Mouse (Mus musculus) spleen, postnatal 36 days (tissue): ENCODE measurements around the gene Pmepa1.

Experiments
- DNase-seq, 2 experiments: peaks; one replicate each; pipeline ENCODE4 v3.0.0; 2022; ENCODE audit warnings: low spot score in 2 of 2, mixed read lengths in 1 of 2

The Pmepa1 gene

GRCm38 (mm10) chr2:173276859-173277258 is 526 bp upstream of the Pmepa1 start:
- DNase-seq: no peak

- DNase-seq: no peak
Measured at GRCm38 (mm10) chr2:173275343-173276201, 761 bp downstream of the Pmepa1 start.

- no peak for DNase-seq
Measured at GRCm38 (mm10) chr2:173274428-173275342, 1.6 kb downstream of the Pmepa1 start.

- no peak for DNase-seq
Measured at GRCm38 (mm10) chr2:173273885-173274284, 2.4 kb downstream of the Pmepa1 start.

- no peak for DNase-seq
Measured at GRCm38 (mm10) chr2:173272354-173272900, 3.9 kb downstream of the Pmepa1 start.

- DNase-seq: no peak
Measured at GRCm38 (mm10) chr2:173271541-173271940, 4.8 kb downstream of the Pmepa1 start.

- no peak for DNase-seq
Measured at GRCm38 (mm10) chr2:173270601-173271248, 5.6 kb downstream of the Pmepa1 start.

- DNase-seq: no peak
Measured at GRCm38 (mm10) chr2:173270196-173270595, 6.1 kb downstream of the Pmepa1 start.

- no peak for DNase-seq
Measured at GRCm38 (mm10) chr2:173267562-173267961, 8.8 kb downstream of the Pmepa1 start.

- DNase-seq: no peak
Measured at GRCm38 (mm10) chr2:173266349-173267112, 9.8 kb downstream of the Pmepa1 start.

- no peak for DNase-seq
Measured at GRCm38 (mm10) chr2:173265468-173266265, 10.7 kb downstream of the Pmepa1 start.

GRCm38 (mm10) chr2:173264467-173265128 is 11.7 kb downstream of the Pmepa1 start:
- DNase-seq: peak; percentile 55 to 65

- peak; percentile 46 to 47 for DNase-seq
Measured at GRCm38 (mm10) chr2:173263636-173264330, 12.6 kb downstream of the Pmepa1 start.

GRCm38 (mm10) chr2:173261497-173261896 is 14.8 kb downstream of the Pmepa1 start:
- DNase-seq: no peak

- no peak for DNase-seq
Measured at GRCm38 (mm10) chr2:173258459-173259091, 17.8 kb downstream of the Pmepa1 start.

GRCm38 (mm10) chr2:173257610-173258009 is 18.7 kb downstream of the Pmepa1 start:
- DNase-seq: no peak

GRCm38 (mm10) chr2:173256552-173256949 is 19.8 kb downstream of the Pmepa1 start:
- DNase-seq: no peak

- DNase-seq: no peak
Measured at GRCm38 (mm10) chr2:173255810-173256551, 20.4 kb downstream of the Pmepa1 start.
